Mouse (Mus musculus): ENCODE measurements around the gene G0s2. TPM values are rescaled to one million over a fixed set of nuclear protein-coding genes. Genes with fewer than 3 reads are reported as not detected.

Gene G0s2
- polyA plus RNA-seq, 1 experiment from 2014 or later: 50.8 TPM

DNA sequence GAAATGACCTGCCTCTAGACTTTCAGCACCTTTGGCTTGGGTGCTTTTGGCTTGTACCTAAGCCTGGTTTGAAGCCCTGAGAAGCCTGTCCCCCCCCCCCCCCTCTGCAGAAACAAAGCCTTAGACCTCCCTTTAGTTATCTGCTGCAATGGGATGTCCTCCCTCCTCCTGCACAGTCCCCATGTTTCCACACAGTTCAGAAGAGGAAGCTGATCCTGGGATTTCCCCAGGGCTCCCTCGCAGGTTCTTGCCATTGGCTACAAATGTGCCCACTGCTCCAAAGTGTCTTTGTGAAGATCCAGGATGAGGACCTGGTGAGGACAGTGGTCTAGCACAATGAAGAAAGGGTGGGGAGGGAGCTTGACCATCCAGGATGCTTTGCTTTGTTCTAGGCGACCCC, 30.1 kb upstream of the G0s2 start:
- Histone ChIP-seq H3K9ac (no peak overlapping the region), H3K27me3 (replicated peaks) (no peaks in the 10 kb centered on the region), H3K4me2 (no peak overlapping the region), H3K27ac (replicated peaks) (no peak overlapping the region), H3K4me1 (peaks cover 6% of the 10 kb centered on the region), H3K36me3 (no peaks in the 10 kb centered on the region), H3K4me3 (no peak overlapping the region), H3K9me3 (no peaks in the 10 kb centered on the region)
- ATAC-seq (ENCODE audit: extremely low read depth, insufficient number of reproducible peaks, low FRiP score, low TSS enrichment): no peak
- 52% methylated on average over 2 of the region's 2 CpGs for WGBS

DNA sequence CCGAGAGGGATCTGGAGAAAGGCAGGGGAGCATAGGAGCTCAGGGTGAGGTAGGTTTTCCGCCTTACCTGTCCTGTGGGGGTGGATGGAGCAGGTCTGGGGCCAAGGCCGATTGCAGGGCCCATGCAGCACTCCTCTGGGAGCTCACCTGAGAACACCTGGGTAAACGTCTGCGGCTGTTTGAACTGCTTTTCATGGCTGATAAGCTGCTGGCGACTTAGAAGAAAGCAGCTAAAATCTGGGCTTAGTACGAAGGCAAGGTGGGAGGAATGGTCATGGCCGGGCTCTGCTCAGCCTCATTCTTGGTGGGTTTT, 29.0 kb upstream of the G0s2 start:
- H3K27me3 ChIP-seq (replicated peaks): no peaks in the 10 kb centered on the region
- H3K36me3 ChIP-seq: no peaks in the 10 kb centered on the region
- H3K4me1 ChIP-seq: peaks cover 6% of the 10 kb centered on the region
- no peaks in the 10 kb centered on the region for H3K9me3 ChIP-seq
- H3K27ac ChIP-seq (replicated peaks): no peak overlapping the region
- no peak overlapping the region for H3K4me2 ChIP-seq
- H3K9ac ChIP-seq: no peak overlapping the region
- 51% methylated on average over 8 of the region's 8 CpGs for WGBS
- H3K4me3 ChIP-seq: no peak overlapping the region
- ATAC-seq (ENCODE audit: extremely low read depth, insufficient number of reproducible peaks, low FRiP score, low TSS enrichment): no peak

DNA sequence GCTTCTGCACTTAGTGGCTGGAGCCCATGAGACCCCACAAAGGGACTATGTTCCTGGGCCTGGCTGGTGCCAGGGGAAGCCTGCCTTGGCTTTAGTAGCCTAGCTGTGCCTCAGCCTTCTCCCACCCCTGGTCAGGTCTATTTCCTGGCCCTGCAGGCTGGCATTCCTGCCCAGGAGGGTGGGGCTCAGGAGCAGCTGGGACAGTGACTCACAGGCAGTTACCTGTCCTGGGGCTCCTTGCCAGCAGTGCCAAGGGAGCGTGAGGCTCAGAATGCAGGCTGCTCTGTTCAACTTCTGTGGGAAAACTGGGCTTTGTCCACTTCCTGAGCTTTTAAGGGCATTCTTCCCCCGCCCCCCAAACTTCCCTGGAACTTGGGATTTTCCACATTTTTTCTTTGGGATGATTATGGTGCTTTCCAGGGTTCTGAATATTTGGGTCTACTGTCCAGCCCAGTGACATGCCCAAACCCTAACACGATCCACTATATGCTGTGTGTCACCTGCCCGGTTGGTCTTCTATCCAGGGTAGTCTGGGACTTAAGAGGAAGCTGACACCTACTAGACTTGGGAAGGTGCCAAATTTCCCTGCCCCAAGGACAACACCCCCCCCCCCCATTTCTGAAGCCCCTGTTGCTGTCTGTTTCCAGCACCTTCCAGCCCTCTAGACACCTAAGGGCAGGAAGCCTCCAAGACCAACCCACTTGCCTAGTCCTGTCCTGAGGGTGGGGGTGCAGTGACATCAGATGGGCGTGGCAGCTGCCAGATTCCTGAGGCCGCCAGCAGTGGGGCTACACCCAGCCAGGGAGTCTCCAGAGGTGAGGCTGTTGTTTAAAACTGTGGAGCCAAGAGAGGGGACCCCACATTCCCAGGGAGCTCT, 28.4 kb upstream of the G0s2 start:
- Histone ChIP-seq H3K9ac (no peak overlapping the region), H3K36me3 (no peaks in the 10 kb centered on the region)

DNA sequence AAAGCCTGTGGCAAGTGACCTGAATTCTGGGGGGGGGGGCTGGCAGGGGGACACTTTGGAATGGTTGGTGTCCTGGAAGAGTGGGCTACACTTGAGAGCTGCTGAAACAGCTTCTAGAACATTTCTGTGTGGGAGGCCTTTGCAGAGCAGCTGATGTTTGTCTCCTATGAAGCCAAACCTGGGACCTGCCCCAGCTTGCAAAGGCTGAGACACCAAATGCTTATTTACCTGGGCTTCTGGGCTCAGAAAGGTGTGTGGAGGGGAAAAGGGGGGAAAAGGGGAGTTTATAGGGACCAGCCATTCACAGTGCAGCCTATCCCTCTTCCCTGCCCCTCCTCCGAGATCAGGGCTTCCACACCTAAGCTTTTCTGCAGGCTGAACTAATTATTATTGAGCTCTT, 27.0 kb upstream of the G0s2 start:
- H3K4me2 ChIP-seq: no peak overlapping the region
- no peak overlapping the region for H3K27ac ChIP-seq (replicated peaks)
- H3K27me3 ChIP-seq (replicated peaks): no peaks in the 10 kb centered on the region
- 48% methylated on average over 1 of the region's 1 CpGs for WGBS
- H3K4me1 ChIP-seq: peaks cover 6% of the 10 kb centered on the region
- no peak overlapping the region for H3K9ac ChIP-seq
- no peaks in the 10 kb centered on the region for H3K9me3 ChIP-seq
- ATAC-seq (ENCODE audit: extremely low read depth, insufficient number of reproducible peaks, low FRiP score, low TSS enrichment): no peak
- no peaks in the 10 kb centered on the region for H3K36me3 ChIP-seq
- H3K4me3 ChIP-seq: no peak overlapping the region

More for the DNA sequence above, 28.4 kb upstream of the G0s2 start:
- Histone ChIP-seq H3K4me3 (no peak overlapping the region), H3K27ac (replicated peaks) (no peak overlapping the region), H3K9me3 (no peaks in the 10 kb centered on the region), H3K4me1 (peaks cover 6% of the 10 kb centered on the region), H3K4me2 (no peak overlapping the region), H3K27me3 (replicated peaks) (no peaks in the 10 kb centered on the region)
- ATAC-seq (ENCODE audit: extremely low read depth, insufficient number of reproducible peaks, low FRiP score, low TSS enrichment): no peak
- 47% methylated on average over 6 of the region's 6 CpGs for WGBS

DNA sequence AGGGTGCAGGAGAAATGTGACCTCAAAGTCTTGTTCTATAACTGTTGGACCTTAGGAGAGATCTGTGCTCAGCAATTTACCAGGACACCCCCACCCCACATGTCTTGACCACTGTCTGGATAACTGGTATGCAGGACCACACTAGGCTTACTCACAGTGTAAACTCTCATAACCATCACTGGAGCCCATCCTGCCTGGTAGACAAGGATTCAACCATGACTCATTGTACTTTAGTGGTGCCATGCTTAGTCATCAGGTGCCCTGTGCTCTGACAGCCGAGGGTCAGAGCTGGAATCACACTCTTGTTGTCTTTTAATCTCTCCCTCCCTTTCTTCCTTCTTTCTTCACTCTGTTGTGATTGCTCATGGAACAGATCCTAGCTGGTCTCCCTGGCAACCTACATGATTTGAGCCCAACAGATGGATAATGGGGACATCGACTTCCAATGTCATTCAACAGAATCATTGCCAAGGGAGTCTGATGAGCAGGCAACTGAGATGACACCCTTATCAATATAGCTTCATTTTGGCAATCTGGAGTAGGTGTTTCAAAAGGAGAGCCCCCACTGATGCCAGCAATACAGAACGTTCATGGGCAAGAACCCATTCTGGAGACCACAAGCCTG, 25.2 kb upstream of the G0s2 start:
- no peak overlapping the region for H3K27ac ChIP-seq (replicated peaks)

DNA sequence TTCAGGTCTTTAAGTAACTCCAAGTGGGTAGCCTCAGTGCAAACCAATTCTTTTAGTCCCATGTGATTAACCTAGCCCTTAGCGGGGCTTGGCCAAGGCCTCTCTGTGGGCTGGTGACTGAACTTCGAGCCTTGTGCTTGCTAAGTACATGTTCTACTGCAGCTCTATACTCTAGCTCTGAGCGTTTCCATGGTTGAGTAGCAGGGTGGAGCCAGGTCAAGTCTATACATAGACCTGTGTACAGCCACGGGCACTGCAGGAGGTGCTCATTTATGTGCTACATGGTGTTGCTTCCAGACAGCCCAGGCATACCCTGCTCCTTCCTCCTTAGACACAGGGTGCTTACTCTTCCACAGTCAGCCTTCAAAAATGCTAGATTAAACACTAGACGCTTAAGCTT, 22.9 kb upstream of the G0s2 start:
- Histone ChIP-seq H3K4me2 (no peak overlapping the region), H3K4me1 (no peaks in the 10 kb centered on the region), H3K36me3 (no peaks in the 10 kb centered on the region), H3K27me3 (replicated peaks) (no peaks in the 10 kb centered on the region), H3K4me3 (no peak overlapping the region), H3K9ac (no peak overlapping the region), H3K9me3 (no peaks in the 10 kb centered on the region), H3K27ac (replicated peaks) (no peak overlapping the region)
- ATAC-seq (ENCODE audit: extremely low read depth, insufficient number of reproducible peaks, low FRiP score, low TSS enrichment): no peak
- 69% methylated on average over 5 of the region's 5 CpGs for WGBS

More for the DNA sequence above, 25.2 kb upstream of the G0s2 start:
- H3K4me1 ChIP-seq: peaks cover 6% of the 10 kb centered on the region
- H3K9me3 ChIP-seq: no peaks in the 10 kb centered on the region
- no peak overlapping the region for H3K4me2 ChIP-seq
- 71% methylated on average over 3 of the region's 3 CpGs for WGBS
- ATAC-seq (ENCODE audit: extremely low read depth, insufficient number of reproducible peaks, low FRiP score, low TSS enrichment): no peak
- no peaks in the 10 kb centered on the region for H3K36me3 ChIP-seq
- no peak overlapping the region for H3K4me3 ChIP-seq
- H3K9ac ChIP-seq: no peak overlapping the region
- no peaks in the 10 kb centered on the region for H3K27me3 ChIP-seq (replicated peaks)

DNA sequence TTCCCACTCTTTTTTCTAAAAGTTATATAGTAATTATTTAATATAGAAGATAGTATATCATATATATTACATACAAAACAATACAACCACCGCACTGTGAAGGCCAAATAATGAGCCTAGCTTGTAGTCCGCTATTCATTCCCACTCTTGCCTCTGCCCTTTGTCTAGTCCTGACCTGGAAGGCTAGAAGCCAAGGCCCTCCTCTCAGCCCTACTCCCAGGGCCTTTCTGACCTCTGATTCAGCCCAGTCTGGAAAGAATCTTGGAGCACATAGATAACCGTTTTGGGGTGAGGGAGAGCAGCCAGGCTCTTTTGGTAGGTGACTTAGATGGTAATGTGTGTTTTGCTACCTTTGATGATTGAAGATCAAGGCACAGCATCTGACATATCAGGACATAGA, 20.9 kb upstream of the G0s2 start:
- Histone ChIP-seq H3K4me3 (no peak overlapping the region), H3K27me3 (replicated peaks) (no peaks in the 10 kb centered on the region), H3K9me3 (no peaks in the 10 kb centered on the region), H3K4me2 (no peak overlapping the region), H3K9ac (no peak overlapping the region), H3K27ac (replicated peaks) (no peak overlapping the region), H3K4me1 (no peaks in the 10 kb centered on the region), H3K36me3 (no peaks in the 10 kb centered on the region)
- 68% methylated on average over 3 of the region's 3 CpGs for WGBS
- ATAC-seq (ENCODE audit: extremely low read depth, insufficient number of reproducible peaks, low FRiP score, low TSS enrichment): no peak

DNA sequence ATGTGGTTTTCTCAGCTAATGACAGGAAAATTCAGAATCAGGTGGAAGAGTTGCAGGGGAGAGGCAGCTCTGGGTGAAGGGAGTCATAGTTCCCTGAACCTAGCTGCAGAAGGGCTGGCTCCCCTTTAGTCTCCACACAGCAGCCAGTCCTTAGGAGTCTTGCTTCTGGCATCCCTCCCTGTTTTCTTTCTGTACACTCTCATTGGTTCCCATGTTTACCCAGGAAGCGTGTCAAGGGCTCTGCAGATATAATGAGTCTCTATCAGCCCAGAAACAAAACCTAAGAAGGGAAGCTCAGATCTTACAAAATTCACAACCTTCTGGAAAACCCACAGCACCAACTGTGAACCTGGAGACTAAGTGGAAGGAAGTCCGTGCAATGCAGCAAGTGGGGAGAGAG, 20.0 kb upstream of the G0s2 start:
- no peaks in the 10 kb centered on the region for H3K36me3 ChIP-seq
- H3K4me3 ChIP-seq: no peak overlapping the region
- no peak overlapping the region for H3K27ac ChIP-seq (replicated peaks)
- whole genome bisulfite sequencing: 49% methylated on average over 2 of the region's 2 CpGs
- no peaks in the 10 kb centered on the region for H3K4me1 ChIP-seq
- no peak overlapping the region for H3K4me2 ChIP-seq
- H3K27me3 ChIP-seq (replicated peaks): no peaks in the 10 kb centered on the region
- H3K9me3 ChIP-seq: no peaks in the 10 kb centered on the region
- no peak for ATAC-seq (ENCODE audit: extremely low read depth, insufficient number of reproducible peaks, low FRiP score, low TSS enrichment)
- H3K9ac ChIP-seq: no peak overlapping the region

DNA sequence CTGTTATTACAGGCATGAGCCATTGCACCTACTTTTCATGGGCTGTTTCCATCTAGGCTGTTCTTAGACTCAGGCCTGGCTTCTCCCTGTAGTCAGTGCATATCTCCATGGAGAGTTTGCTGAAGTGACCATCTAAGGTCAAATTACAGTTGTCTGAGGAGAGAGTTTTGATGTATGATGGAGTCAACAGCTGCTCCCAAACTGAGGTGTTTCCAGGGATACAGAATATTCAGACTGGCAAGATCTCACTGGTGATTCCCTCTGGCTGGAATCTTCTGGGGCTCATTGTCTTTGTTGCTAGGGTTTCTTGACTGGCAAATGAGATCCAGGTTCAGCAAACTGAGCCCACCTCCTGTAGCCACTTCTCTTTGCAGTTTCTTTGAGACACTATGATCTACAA, 17.7 kb upstream of the G0s2 start:
- no peak overlapping the region for H3K9ac ChIP-seq
- H3K27me3 ChIP-seq (replicated peaks): no peaks in the 10 kb centered on the region
- no peaks in the 10 kb centered on the region for H3K36me3 ChIP-seq
- H3K4me1 ChIP-seq: no peaks in the 10 kb centered on the region
- H3K27ac ChIP-seq (replicated peaks): no peak overlapping the region
- H3K4me2 ChIP-seq: no peak overlapping the region
- no peaks in the 10 kb centered on the region for H3K9me3 ChIP-seq
- H3K4me3 ChIP-seq: no peak overlapping the region
- no peak for ATAC-seq (ENCODE audit: extremely low read depth, insufficient number of reproducible peaks, low FRiP score, low TSS enrichment)

DNA sequence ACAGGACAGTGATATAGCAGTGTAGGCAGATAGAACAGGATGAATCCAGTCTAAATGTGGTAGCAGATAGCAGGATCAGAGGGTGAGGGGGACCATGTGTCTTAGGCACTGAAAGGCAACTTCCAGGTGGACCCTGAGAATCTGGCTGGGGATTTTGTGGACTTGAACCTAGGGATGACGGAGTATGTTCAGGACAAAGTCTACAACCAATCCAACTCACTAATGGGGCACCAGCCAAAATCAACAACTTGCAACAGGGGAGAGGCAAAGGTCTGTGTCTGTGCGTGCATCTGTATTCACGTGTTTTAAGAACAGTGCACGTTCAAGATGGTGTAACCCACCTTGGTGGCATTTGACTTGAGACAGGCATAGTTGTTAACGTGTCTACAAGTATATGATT, 16.9 kb upstream of the G0s2 start:
- no peak for ATAC-seq (ENCODE audit: extremely low read depth, insufficient number of reproducible peaks, low FRiP score, low TSS enrichment)
- no peaks in the 10 kb centered on the region for H3K27me3 ChIP-seq (replicated peaks)
- H3K27ac ChIP-seq (replicated peaks): no peak overlapping the region
- no peak overlapping the region for H3K4me2 ChIP-seq
- no peaks in the 10 kb centered on the region for H3K4me1 ChIP-seq
- no peak overlapping the region for H3K9ac ChIP-seq
- no peaks in the 10 kb centered on the region for H3K9me3 ChIP-seq
- no peak overlapping the region for H3K4me3 ChIP-seq
- H3K36me3 ChIP-seq: no peaks in the 10 kb centered on the region
- WGBS: 74% methylated on average over 5 of the region's 5 CpGs

DNA sequence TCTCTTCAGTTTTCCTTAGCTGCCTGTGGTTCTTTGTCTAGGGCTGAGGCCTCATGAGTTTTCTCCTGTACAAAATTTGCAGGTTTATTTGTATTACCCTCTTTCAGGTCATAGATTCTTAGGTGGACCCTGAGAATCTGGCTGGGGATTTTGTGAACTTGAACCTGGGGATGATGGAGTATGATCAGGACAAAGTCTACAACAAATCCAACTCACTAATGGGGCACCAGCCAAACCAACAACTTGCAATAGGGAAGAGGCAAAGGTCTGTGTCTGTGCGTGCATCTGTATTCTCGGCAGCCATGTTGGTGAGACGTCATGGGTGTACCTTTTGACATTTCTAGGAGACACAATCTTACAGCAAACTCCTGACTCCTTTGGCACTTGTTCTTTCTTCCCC, 16.1 kb upstream of the G0s2 start:
- WGBS: 89% methylated on average over 3 of the region's 3 CpGs
- Histone ChIP-seq H3K9ac (no peak overlapping the region), H3K27me3 (replicated peaks) (no peaks in the 10 kb centered on the region), H3K36me3 (no peaks in the 10 kb centered on the region), H3K4me2 (no peak overlapping the region), H3K4me3 (no peak overlapping the region), H3K4me1 (no peaks in the 10 kb centered on the region), H3K27ac (replicated peaks) (no peak overlapping the region), H3K9me3 (no peaks in the 10 kb centered on the region)
- no peak for ATAC-seq (ENCODE audit: extremely low read depth, insufficient number of reproducible peaks, low FRiP score, low TSS enrichment)

DNA sequence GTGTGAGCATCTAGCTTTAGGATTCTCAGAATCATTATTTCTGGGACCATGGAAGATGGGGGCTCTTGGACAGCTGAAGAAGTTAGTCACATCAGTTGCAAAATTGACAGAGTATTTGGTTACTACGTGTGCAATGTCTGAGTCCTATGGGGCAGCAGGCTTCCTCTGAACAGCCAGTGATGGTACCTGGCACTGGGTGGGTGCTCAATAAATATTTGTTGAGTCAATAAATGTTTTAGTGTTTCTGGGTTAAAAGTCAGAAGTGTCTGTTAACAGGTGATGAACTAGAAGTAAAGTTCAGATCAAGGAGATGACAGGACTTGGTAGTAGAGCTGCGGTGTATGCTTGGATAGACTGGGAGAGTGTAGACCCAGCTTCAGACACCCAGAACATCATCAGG, 14.6 kb upstream of the G0s2 start:
- 79% methylated on average over 2 of the region's 2 CpGs for WGBS
- Histone ChIP-seq H3K4me2 (no peak overlapping the region), H3K9ac (no peak overlapping the region), H3K9me3 (no peaks in the 10 kb centered on the region), H3K27me3 (replicated peaks) (no peaks in the 10 kb centered on the region), H3K4me1 (no peaks in the 10 kb centered on the region), H3K36me3 (no peaks in the 10 kb centered on the region), H3K4me3 (no peak overlapping the region), H3K27ac (replicated peaks) (no peak overlapping the region)
- ATAC-seq (ENCODE audit: extremely low read depth, insufficient number of reproducible peaks, low FRiP score, low TSS enrichment): no peak
